Mouse (Mus musculus) T-cell, adult 66 days (primary cell): ENCODE data around the gene Purb. TPM values are rescaled to one million over a fixed set of nuclear protein-coding genes. Genes with fewer than 3 reads are reported as not detected.

Source experiments
- total RNA-seq, 2 experiments: library from RNA; stranded (reverse); gene quantifications; 3 replicates in 1 of 2; 4 replicates in 1 of 2; pipeline ENCODE4 v1.2.4; 2023

The Purb gene
- 10 to 100 TPM; 67.2 to 67.4 TPM for total RNA-seq

DNA sequence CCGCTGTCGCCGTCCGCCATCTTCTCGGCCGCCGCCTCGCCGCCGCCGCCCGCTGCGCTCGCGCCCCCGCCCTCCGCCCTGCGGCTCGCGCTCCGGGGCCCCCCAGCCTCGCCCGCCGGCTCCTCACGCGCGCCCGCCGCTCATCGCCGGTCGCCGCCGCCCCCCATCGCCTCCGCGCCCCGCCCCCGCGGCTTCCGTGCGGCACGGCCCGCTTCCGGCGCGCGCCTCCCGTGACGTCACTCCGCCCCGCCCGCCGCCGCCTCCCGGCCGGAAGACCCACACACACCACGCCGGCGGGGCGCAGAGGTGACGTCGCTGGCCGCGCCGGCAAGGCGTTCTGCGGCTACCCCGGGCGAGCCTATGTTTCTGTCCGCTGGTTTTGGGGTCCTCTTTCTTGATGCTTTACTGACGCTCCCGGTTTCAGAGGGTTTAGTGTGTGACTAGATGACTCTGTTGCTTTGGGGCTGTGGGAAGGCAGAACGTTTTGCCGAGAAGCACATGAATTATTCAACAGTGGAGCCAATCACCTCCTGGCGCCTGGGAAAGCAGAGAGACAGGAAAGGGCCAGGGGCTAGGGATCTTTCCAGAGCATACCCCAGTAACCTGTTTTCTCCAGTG, at the start of gene Purb:
Gene Purb, minus strand, starts transcription at position 51 of the 618 bp plus-strand sequence.

DNA sequence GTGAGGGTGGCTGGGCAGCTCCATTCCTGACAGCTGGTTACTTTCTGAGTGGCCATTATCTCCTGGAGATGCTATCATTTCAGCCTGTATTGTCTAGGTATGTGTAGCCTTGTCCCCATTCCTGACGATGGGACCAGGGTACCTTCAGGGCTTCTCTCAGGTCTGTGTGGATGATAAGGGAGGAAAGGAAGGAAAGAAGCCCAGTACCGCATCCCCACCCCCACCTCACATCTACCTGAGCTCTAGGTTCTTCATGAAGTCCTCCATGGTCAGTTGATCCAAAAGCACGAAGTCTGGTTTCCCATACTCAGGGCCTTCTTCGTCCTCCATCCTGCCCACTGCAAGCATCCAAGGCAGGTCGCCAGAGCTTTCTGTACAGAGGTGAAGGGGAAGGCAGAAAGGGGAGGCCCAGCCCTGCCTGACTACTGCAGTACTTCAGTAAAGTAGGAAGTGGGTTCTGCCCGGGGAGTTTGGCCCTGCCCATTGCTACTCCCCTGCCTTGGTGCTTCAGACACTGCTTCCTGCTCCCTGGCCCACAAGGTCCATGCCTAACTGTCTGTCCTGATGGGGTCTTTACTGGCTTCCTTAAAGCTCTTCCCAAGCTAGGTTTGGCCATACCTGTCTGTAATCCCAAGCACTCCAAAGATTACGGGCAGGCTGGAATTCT, 44.9 kb upstream of the Purb start, which contains the start of gene Myo1g:
Gene Myo1g, minus strand, starts transcription at position 459 of the 667 bp plus-strand sequence.

DNA sequence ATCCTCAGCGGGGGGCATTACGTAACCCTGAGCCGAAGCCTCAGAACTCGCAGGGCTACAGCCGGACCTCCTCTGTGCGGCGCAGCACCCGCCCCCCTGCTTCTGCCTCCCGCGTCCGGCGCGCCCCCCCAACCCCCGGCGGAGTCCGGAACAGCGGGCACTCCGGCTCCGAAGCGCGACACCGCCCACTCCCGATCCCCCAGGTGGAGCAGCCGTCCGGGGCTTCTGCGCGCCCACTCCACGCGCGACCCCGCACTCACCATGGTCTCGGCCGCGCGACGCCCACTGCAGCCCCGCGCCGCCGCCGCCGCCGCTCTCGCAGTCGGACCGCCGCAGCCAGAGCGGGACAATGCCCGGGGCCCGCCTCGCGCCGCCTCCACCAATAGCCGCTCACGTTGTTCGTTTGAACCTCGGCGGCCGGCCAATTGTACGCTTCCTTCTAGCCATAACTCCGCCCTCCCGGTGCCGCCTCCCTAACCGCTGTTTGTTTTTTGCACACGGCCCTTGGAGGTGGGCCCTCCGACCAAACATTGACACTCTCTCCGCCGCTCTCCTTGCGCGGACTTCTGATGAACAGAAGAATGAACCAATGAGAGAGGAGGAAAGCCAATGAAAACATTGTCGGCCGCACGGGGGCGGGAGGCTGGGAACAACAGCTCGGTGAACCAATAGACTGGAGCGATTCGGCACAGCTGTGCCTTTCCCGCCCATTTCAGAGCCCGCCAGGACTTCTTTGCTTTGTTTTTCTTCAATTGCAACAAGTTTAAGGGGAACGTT, 31.5 kb downstream of the Purb start, which contains the start of gene H2afv:
Gene H2afv, minus strand, starts transcription at position 367 of the 777 bp plus-strand sequence.

Other genes with a start within 250 kb of the Purb start
- under 1 TPM; 0.15 TPM for gene Npc1l1, start 245.8 kb downstream of the Purb start, total RNA-seq
- gene Ddx56, start 208.1 kb downstream of the Purb start, total RNA-seq: 10 to 100 TPM; 81.5 to 92.5 TPM
- gene Tmed4, start 201.0 kb downstream of the Purb start, total RNA-seq: 10 to 100 TPM; 39.9 to 46.8 TPM
- gene Ogdh, start 184.3 kb downstream of the Purb start, total RNA-seq: 100 to 1,000 TPM; 161 to 167 TPM
- gene Zmiz2, start 86.8 kb downstream of the Purb start, total RNA-seq: 100 to 1,000 TPM; 101 to 103 TPM
- 1,000 to 10,000 TPM; 1,227 to 1,397 TPM for gene Ppia, start 60.5 kb downstream of the Purb start, total RNA-seq
- 10 to 100 TPM; 57.6 to 60.1 TPM for gene H2afv, start 31.5 kb downstream of the Purb start, total RNA-seq
- gene Myo1g, start 45.0 kb upstream of the Purb start, total RNA-seq: 100 to 1,000 TPM; 203 to 212 TPM
- 100 to 1,000 TPM; 288 to 325 TPM for gene Ccm2, start 71.0 kb upstream of the Purb start, total RNA-seq
- under 1 TPM; 0.26 to 0.98 TPM for gene Nacad, start 130.1 kb upstream of the Purb start, total RNA-seq
- 100 to 1,000 TPM; 140 to 145 TPM for gene Tbrg4, start 150.2 kb upstream of the Purb start, total RNA-seq
- gene Wap, start 162.7 kb upstream of the Purb start, total RNA-seq: not detected
- gene Ramp3, start 182.6 kb upstream of the Purb start, total RNA-seq: 10 to 100 TPM; 18.9 to 19.4 TPM